Mouse (Mus musculus): ENCODE results near the gene Cox4i1. TPM values are rescaled to one million over a fixed set of nuclear protein-coding genes. Genes with fewer than 3 reads are reported as not detected.

Cox4i1 gene
- total RNA-seq, 2 experiments from 2014 or later = 930 to 997 TPM

Other genes starting within 250 kb of the Cox4i1 start
- 1 to 10 TPM; 2.5 to 4.2 TPM for gene Gins2, start 78.9 kb upstream of the Cox4i1 start, total RNA-seq (2021)
- gene 1190005I06Rik, start 20.6 kb upstream of the Cox4i1 start, total RNA-seq (2021) = 10 to 100 TPM in 1 of 2 experiments, 1 to 10 TPM in 1; 9.0 to 13.1 TPM
- under 1 TPM in 1 of 2 experiments, not detected in 1; 0.51 TPM for gene Gm27021, start 143 bp upstream of the Cox4i1 start, total RNA-seq (2021)
- gene Emc8, start 351 bp downstream of the Cox4i1 start, total RNA-seq (2021) = 10 to 100 TPM; 70.7 to 82.3 TPM
- 1 to 10 TPM; 4.2 to 4.8 TPM for gene Irf8, start 68.1 kb downstream of the Cox4i1 start, total RNA-seq (2021)

Measured in layer of hippocampus, postnatal 10 days (tissue).